Mouse (Mus musculus): ENCODE measurements around the gene Ccdc190.

GRCm38 (mm10) chr1:169977621-169978020 lies 49.2 kb downstream of the Ccdc190 start:
- TF ChIP-seq CTCF (IDR thresholded peaks at IDR 0.05; ENCODE audit: control insufficient read depth, insufficient read depth, insufficient replicate concordance, low read depth, low read length) (no peak), POLR2A (IDR thresholded peaks at IDR 0.05; ENCODE audit: control insufficient read depth, low read depth, low read length) (no peak)

Data from testis, adult 2 months (tissue).